Mouse (Mus musculus) neutrophil, adult 5-6 weeks (primary cell): ENCODE results near the gene Trabd2b. TPM values are rescaled to one million over a fixed set of nuclear protein-coding genes. Genes with fewer than 3 reads are reported as not detected.

Experiments used
- ATAC-seq: fragments of 151-379, 151-347 bp; 2 replicates; pipeline ENCODE4 v1.8.0; 2017; ENCODE audit warnings: mild to moderate bottlenecking, moderate TSS enrichment; ENCODE audit not compliant: insufficient number of reproducible peaks, poor library complexity, low FRiP score, severe bottlenecking; ENCODE audit errors: extremely low read depth
- total RNA-seq: library from RNA; stranded (forward); fragments of 200-1000 nt; gene quantifications from 2 replicates; pipeline ENCODE4 v1.2.3, GENCODE M21; 2017

Trabd2b gene
- not detected in 2 replicates for total RNA-seq

GRCm38 (mm10) chr4:114406355-114407101 is at the start of gene Trabd2b:
TSS of gene Trabd2b (plus strand) at chr4:114406724.
- ATAC-seq, result no peak

- ATAC-seq, result no peak
Observed at GRCm38 (mm10) chr4:114357420-114357819, 49.1 kb upstream of the Trabd2b start.

- ATAC-seq, result no peak
Observed at GRCm38 (mm10) chr4:114358874-114359273, 47.6 kb upstream of the Trabd2b start.

GRCm38 (mm10) chr4:114359818-114360217 is 46.7 kb upstream of the Trabd2b start:
- no peak for ATAC-seq

GRCm38 (mm10) chr4:114361336-114361735 is 45.2 kb upstream of the Trabd2b start:
- no peak for ATAC-seq

- ATAC-seq, result no peak
Observed at GRCm38 (mm10) chr4:114365000-114365399, 41.5 kb upstream of the Trabd2b start.

GRCm38 (mm10) chr4:114365595-114365994 is 40.9 kb upstream of the Trabd2b start:
- no peak for ATAC-seq

GRCm38 (mm10) chr4:114367005-114367404 is 39.5 kb upstream of the Trabd2b start:
- ATAC-seq, result no peak

- no peak for ATAC-seq
Observed at GRCm38 (mm10) chr4:114367840-114368239, 38.7 kb upstream of the Trabd2b start.

- ATAC-seq, result no peak
Observed at GRCm38 (mm10) chr4:114369591-114369990, 36.9 kb upstream of the Trabd2b start.

GRCm38 (mm10) chr4:114370935-114371715 is 35.4 kb upstream of the Trabd2b start:
- ATAC-seq, result no peak

- ATAC-seq, result no peak
Observed at GRCm38 (mm10) chr4:114372699-114373098, 33.8 kb upstream of the Trabd2b start.

GRCm38 (mm10) chr4:114374330-114374729 is 32.2 kb upstream of the Trabd2b start:
- no peak for ATAC-seq

- no peak for ATAC-seq
Observed at GRCm38 (mm10) chr4:114377531-114377930, 29.0 kb upstream of the Trabd2b start.

GRCm38 (mm10) chr4:114378512-114378911 is 28.0 kb upstream of the Trabd2b start:
- ATAC-seq, result no peak

- no peak for ATAC-seq
Observed at GRCm38 (mm10) chr4:114379416-114379956, 27.0 kb upstream of the Trabd2b start.

- no peak for ATAC-seq
Observed at GRCm38 (mm10) chr4:114382627-114383026, 23.9 kb upstream of the Trabd2b start.

- ATAC-seq, result no peak
Observed at GRCm38 (mm10) chr4:114385236-114385635, 21.3 kb upstream of the Trabd2b start.

GRCm38 (mm10) chr4:114386395-114386811 is 20.1 kb upstream of the Trabd2b start:
- ATAC-seq, result no peak
